Mouse (Mus musculus): ENCODE measurements around the gene Myo6. TPM values are rescaled to one million over a fixed set of nuclear protein-coding genes. Genes with fewer than 3 reads are reported as not detected.
A peak's percentile ranks its signal among the peaks of the same experiment; 100 is the strongest.

Myo6 gene
- total RNA-seq (2021) = 10 to 100 TPM; 59.0 to 72.6 TPM
- long read RNA-seq, full-length matches to known transcripts = 12 of 22 reads
- long read RNA-seq, partial matches to known transcripts = 3 of 22 reads
- long read RNA-seq, other reads (novel, unspliced or antisense) = 7 of 22 reads

DNA sequence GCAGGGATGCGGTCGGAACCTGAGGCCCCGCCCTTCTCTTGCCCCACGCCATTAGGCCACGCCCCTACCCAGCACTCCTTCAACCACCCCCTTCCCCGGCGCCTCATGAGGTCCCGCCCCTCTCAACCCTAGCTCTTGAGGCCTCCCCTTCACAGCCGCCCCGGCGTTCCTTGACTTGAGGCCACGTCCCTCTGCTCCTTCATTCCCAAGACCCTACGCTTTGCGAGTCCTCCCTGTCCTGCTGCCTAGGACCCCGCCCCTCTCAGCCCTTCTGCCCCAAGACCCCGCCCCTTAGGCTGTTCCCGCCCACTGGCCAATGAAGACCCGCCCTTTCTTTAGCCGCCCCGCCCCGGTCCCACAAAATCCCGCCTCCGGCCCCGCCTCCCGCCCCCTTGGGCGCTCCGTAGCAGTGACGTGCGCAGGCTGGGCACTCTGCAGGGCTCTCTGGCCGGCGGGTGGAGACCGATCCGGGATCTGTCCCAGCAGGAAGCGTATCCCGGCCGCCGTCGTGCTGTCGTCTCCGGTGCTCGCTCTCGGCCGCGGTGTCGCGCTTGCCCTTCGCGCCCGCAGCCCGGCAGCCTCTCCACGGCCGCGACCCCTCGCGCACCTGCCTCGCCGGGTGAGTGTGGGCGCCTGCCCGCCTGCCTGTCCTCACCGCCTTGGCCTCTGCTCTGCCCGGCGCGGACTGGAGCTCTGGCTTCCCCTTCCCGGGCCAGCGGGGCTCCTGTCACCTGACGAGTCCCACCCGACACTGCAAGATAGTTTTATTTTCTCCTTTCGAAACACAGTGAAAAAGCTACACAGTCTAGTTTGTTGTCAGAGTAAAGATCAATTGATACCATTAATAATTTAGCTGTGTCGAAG is at the start of gene Myo6:
Gene Myo6, plus strand, starts transcription at position 421 of the 864 bp plus-strand sequence.
- DNase-seq (ENCODE audit: low spot score in 2 of 2) = peak; percentile 91 to 96

DNA sequence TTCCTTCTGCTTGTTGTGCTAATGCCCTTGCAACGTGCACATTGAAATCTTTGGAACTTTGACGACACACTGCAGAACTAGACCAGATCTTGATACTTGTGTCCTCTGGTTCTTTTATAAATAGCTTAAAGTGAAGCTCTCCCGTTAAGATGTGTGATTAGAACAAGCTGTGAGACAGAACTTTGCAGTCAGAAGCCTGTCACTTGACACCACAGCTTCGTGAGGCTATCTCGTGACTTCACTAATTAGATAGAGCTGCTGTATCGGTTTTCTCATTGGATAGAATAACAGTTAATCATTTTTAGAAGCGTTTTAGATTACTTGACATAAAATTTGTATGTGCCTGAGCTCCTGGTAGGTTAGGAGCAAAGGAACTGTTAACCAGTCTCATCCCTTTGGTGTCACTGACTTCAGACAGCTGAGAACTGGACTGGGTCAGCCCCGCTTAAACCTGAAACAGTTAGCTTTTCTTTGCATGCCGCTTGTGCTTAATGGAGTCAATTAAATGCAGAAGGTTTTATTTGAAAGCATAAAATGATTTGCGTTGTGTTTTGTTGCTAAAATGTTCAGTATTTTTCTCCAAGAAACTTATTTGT is 18.7 kb upstream of the Myo6 start:
- no peak for DNase-seq (ENCODE audit: low spot score in 2 of 2)

DNA sequence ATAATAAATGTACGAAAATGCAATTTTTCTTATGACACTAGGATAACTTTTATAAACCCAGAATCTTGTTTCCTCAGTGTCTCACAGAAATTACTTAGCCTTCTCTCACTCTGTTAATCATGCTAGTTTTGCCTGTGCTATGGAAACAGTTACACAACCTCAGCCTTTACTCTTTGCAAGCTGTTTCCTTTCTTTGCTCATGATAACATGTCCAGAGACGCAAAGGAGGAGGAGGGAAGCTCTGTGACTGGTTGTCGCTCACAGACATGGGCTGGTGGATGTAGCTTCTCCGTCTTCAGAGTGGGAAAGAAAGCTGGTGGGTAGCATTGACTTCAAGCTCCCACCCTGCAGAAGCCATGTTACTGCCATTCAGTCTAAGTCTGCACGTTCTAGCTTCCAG is 15.2 kb upstream of the Myo6 start:
- DNase-seq (ENCODE audit: low spot score in 2 of 2) = no peak

DNA sequence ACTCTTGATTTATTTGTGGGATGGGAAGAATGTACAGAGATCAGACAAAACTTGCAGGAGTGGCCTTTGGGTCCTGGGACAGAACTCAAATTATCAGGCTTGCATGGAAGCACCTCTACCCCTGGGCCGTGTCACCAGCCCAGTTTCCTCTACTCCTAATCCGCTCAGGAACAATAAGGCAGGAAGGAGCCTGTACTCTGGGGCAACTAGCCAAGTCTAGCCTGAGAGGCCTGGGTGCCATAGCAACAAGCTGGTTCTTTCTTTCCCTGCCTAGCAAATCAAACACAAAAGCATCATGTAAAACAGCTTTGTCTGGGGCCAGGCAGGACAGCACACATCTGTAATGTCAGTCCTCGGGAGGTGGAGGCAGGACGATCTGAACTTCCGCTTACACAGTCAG is 9.6 kb upstream of the Myo6 start:
- DNase-seq (ENCODE audit: low spot score in 2 of 2) = peak; percentile 38 to 54

DNA sequence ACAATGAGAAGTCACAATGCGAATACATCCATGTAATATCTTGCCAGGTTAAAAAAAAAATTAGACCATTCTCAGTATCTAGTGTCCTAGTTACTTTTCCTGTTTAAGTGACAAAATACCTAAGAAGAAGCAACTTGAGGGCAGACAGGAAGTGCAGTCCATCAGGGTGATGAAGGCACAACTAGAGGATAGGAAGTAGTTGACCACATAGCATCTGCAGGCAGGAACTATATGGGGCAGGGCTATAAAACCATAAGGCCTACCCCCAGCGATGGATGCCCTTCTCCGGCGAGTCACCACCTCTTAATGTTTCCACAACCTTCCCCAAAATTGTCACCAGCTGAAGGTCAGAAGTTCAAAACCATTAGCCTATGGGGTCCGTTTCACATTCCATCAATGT is 8.1 kb upstream of the Myo6 start:
- no peak for DNase-seq (ENCODE audit: low spot score in 2 of 2)

DNA sequence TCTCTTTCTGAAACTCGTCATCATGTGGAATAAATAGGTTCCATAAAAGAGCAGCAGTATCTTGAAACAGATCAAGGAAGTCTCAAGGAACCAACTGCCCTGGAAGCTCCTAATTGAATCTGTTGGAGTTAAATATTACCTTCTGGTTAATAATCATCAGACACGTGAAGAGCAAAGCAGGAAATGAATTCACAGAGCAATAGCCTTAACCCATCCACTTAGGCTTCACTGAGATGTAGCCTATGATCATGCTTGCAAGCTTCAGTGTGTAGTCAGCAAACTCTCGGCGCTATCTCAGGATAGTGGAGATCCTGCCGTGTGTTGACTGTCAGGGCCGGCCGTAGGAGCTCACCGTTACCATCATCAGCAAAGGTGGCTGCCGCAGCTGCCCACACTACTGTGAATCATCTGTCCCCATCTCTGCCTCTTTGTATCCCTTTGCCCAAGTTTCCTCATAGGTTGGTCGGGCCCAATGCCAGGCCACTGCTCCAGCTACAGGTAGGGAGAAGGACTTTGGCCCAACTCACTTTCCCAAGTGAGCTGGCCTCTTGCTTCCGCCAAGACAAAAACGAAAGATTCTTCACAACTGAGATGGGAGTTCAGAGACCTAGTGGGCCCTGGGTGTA is 6.9 kb upstream of the Myo6 start:
- no peak for DNase-seq (ENCODE audit: low spot score in 2 of 2)

DNA sequence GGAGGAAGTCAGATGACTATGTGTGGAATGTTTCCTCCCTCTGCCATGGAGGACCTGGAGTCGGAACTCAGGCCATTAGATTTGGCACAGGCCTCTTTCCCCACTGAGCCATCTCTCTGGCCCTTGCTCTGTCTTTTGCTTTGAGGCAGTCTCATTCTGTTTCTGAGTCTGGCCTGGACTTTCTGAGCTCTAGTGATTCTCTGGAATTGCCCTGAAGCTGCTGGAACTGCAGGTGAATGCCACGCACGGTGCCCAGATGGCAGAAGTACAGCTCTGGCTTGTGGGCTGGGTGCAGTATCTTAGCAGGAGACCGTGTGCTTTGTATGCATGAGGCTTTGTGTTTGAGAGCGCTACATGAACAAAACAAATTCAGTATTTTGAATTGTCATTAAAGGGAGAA is 5.9 kb upstream of the Myo6 start:
- no peak for DNase-seq (ENCODE audit: low spot score in 2 of 2)

DNA sequence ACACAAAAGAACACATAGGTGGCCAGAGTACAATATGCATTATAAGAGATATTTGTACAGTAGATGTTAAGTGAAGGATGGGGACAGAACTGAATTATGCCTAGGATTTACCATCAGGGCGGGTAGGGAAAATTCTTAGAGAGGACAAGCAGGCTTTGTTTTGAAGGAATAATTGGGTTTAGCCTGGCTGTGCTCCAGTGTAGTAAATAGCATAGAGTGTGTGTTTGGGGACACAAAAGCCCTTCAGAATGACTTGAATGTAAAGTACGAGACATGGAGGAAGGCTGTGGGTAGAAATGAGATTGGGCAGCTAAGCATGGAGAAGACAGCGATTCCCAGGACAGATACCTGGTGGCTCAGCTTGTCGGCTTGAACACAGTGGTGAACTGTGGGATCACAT is 3.4 kb upstream of the Myo6 start:
- no peak for DNase-seq (ENCODE audit: low spot score in 2 of 2)

DNA sequence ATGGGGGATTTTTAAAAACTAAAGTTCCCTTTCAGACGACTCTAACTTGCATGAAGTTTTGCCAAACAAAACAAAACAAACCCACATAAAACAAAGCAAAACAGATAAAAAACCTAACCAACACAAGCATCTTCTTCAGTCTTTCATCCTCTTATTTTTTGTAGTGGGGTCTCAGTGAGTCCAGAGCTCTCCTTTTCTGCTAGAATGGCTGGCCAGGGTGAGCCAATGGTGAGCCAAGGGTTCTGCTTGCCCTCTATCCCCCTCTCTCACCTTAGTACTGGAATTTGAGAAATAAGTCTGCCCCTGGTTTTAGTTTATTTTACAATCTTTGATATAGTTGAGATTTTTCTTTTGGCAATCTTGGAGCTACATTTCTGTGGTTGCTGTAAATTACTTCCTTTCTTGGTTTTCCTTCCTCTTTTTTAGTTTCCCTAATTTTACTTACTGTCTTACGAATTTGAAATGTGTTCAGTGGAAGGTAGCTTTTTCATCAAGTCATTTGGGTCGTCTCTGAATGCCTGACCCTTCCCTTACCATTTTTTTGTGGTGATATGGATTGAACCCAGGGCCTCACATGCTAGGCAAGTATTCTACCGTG is 1.6 kb upstream of the Myo6 start:
- no peak for DNase-seq (ENCODE audit: low spot score in 2 of 2)

DNA sequence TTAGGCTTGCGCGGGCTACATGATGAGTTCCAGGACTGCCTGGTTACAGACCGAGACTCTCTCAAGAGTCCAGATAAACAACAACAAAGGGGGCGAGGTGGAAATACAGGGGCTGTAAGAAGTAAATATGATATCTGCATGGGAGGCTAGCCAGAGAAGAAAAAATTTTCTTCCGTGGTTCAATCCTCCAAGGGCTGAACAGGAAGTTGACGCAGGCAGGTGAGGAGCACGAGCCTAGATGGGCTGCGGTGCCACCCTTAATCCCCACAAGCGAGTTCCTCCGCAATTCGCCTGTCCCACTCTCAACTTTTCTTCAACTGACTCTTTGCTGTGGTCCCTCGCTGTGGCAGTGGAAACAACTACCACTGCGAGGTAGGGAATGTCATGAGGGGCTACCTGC is 640 bp upstream of the Myo6 start:
- DNase-seq (ENCODE audit: low spot score in 2 of 2) = no peak

DNA sequence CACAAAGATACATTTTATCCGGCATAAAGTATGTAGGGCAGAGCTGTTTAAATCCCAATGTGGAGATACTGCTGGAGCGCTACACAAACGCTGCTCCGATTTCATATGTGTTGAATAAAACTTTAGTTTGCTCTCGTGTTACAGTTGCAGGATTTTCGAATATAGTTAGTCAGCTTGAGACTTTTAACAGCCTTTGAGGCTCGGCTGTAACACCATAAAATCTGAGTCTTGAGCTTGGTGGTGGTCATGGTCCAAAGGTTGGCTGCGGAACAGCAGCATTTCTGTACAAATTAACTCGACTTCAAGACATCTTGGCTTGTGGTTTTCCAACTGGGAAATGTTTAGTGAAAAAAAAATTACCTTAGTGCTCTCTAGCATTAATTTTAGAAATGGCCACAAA is 859 bp downstream of the Myo6 start:
- no peak for DNase-seq (ENCODE audit: low spot score in 2 of 2)

DNA sequence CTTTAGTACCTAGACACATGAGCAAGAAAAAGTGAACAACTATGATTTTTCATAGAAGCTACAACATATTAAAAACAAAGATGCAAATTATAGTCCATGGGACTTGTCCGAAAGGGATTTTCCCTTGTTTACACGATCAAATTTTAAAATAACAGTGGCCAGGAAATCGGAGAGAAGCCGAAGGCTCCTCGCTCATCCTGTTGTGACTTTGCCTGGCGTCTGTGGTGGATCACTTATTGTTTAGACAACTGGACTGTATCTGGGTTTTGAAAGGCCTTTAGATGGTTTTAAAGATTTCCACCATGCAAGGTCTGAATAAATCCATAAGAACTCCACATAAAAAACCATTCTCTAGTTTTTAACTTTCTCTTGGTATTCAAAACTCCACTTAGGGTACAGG is 1.6 kb downstream of the Myo6 start:
- no peak for DNase-seq (ENCODE audit: low spot score in 2 of 2)

DNA sequence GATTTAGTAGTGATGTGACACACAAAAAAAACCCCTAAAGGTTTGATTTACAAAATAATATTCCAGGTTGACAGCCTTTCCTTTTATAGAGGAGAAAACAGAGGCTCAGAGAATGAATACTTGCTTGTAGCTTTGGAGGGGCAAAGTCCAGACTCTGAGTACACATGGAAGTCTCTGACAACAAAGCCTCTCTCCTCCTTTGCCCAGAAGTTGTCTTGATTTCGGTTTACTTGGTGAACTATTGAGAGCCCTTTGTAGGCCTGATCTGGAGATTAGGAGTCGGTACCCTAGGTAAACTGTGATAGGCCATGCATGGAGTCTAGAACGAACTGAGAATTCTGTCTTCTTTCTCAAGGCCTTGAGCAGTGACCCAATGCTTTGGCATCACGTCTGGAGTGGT is 2.3 kb downstream of the Myo6 start:
- no peak for DNase-seq (ENCODE audit: low spot score in 2 of 2)

DNA sequence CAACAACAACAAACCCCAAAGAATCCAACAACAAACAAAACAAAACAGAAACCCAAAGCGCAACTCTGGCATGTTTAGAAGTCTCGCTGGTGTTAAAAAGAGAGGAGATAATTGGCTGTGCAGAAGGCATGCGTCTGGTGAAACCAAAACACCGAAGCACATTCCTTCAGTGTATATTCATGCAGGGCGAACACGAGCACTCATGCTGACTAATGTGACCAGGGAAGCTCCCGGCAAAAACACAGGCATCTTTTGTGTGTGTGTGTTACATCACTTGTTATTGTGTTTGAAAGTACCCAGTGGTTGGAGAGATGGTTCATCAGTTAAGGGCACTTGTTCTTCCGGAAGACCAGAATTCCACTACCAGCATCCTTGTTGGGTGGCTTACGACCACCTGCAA is 4.7 kb downstream of the Myo6 start:
- DNase-seq (ENCODE audit: low spot score in 2 of 2) = no peak

DNA sequence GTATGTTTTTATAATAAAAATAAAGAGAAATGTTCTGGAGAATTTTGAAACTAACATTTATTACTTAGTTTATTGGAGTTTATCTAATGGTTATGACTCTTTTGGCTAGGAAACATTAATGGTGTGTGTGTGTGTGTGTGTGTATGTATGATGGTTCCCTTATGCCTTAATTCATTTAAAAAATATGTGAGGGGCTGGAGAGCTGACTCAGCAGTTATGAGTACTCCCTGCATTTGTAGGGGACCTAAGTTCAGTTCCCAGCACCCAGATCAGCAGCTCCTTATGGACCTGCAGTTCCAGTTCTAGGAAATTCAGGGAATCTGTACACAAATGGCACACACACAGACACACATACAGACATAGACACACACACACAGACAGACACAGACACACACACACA is 6.4 kb downstream of the Myo6 start:
- no peak for DNase-seq (ENCODE audit: low spot score in 2 of 2)

DNA sequence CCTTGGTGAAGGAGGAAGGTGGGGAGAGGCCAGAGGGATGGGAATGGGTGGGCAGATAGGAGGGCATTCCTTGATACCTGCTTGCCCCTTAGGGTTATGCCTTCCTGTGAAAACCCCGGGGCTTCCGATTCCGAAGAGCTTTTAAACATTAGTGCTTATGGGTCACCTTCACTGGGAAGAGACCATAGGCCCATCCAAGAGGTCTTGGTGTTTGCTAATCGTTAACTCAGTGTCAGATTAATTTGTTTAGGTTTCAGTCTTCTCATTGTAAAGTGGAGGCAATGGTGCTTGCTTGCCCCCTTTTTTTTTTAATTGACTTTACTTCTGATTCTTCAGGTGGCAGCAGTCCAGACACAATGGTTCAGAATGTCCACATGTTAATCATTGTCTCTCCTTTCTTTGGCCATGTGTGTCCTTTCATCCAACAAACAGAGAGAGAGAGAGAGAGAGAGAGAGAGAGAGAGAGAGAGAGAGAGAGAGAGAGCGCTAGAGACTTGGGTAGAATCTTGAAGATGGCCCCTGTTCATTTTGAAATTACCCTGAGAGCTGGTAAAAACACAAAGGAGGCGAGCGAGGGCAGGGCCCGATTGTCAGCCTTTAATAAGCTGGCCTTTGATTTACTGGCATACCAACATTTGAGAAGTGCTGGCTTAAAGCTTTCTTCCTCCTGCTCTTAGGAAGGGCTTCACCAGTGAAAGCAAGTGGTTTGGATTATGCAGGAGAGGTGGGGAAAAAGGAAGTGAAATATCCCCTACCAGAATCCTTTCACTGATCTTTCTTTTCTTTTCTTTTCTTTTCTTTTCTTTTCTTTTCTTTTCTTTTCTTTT is 7.8 kb downstream of the Myo6 start:
- no peak for DNase-seq (ENCODE audit: low spot score in 2 of 2)

DNA sequence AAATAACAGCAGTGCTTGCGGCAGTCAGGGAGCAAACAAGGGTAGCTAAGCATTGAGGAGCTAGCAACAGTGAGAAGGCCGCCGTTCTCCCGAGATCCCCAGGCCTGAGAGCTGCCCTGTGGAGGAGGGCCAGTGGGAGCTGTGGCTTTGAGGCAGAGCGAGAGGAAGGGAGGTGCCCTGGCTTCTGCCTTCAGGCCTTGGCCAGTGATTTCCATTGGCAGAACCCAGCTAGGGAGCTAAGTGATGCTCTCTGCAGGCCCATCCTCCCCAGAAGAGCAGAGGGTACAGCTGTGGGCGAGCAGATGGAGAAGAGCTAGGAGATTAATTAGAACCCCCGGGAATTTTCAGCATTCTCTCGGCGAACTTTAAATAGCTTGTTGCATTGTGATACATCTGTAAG is 8.8 kb downstream of the Myo6 start:
- DNase-seq (ENCODE audit: low spot score in 2 of 2) = peak; percentile 52 to 53

DNA sequence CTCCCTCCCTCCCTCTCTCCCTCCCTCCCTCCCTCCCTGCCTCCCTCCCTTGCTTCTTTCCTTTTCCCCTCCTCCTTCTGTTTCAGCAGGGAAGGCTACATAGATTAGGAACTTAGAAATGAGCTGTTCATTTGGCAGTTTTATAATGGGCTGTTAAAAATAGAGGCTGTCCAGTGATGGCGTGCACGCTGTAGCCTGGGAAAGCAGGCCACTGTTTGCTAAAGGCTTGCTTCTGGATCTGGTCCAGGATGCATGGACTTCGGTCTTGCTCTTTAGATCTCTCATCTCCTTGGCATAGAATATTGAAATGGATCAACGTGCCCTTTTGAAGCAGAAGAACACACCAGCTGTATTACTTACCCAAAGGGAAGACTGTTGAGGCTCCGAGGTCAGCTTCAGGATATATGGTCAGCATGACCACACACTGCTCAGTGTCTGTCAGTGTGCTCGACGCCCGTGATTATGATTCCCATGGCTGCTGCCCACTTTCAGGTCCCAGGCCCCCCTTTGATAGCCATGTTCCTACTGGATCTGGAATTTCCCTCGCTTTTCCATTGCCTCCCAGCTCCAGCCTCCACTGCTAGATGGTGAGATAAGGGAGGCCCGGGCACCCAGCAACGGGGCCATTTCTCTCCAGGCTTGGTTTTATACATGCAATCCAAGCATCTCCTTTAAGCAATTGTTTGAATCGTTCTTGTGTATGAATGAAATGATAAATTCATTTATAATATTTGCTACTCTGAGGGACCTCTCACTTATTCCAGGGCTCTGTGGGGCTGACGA is 12.1 kb downstream of the Myo6 start:
- DNase-seq (ENCODE audit: low spot score in 2 of 2) = no peak

DNA sequence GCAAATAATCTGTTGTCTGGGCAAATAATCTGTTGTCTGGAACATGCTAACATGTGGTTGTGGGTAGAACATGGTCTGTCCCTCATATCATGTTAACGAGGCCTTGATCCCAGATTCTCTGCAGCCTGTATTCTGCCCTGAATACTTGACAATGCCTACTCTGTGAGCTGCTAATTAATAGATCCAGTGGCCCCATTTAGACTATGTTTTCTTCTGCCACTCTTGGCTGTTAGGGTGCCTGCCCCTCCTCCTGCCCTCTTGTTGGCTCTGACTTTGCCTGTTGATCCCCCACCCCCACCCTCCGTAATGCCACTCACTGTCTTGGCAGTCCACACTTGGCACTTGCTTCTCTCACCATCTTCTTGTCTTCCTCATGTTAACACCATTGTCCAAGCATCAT is 13.8 kb downstream of the Myo6 start:
- no peak for DNase-seq (ENCODE audit: low spot score in 2 of 2)

DNA sequence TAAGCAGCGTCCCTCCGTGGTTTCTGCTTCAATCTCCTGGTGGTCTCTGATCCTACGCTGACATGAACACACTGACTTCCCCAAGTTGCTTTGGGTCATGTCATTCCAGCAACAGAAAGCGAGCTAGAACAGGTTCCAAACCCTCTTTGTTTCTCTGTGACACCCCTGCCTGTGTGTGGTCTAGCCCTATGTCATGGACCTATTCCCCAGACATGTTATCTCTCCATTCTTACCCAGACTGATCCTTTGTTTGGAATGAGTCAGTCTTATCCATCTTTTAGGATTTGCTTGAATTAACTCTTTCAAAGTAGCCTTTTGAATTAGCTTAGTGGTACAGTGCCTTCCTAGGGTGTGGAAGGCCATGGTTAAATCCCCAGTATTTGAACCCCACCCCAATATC is 14.9 kb downstream of the Myo6 start:
- no peak for DNase-seq (ENCODE audit: low spot score in 2 of 2)
